Mouse (Mus musculus): ENCODE measurements around the gene Ube2n. TPM values are rescaled to one million over a fixed set of nuclear protein-coding genes. Genes with fewer than 3 reads are reported as not detected.

Gene Ube2n
- polyA plus RNA-seq, 1 experiment, result 63.5 TPM

DNA sequence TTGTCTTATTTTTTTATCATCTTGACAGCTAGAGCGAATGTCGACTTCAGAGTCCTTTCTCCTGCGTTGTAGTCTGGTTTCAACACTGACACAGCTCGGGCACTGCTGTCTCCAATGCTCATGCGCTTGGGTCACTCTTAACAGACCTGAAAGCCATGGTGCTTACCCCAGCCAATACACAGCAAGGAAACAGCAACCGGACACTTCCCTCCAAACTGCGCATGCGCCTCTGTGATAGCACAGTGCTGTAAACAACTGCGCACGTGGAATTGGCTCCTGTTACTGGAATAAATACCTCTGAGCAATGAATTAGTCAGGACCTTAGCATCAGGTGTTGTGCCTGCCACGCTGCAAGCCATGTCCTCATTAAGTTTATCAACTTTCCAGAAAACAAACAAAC lies 37.4 kb upstream of the Ube2n start:
- DNase-seq, result no peak
- WGBS, result 93% methylated on average over 11 of the region's 11 CpGs
- no peaks in the 10 kb centered on the region for H3K27me3 ChIP-seq (ENCODE audit: control insufficient read depth, insufficient read depth, low read length)
- H3K4me1 ChIP-seq (replicated peaks; ENCODE audit: control insufficient read depth, insufficient read depth, low read length), result no peaks in the 10 kb centered on the region
- TF ChIP-seq POLR2A (IDR thresholded peaks at IDR 0.05; ENCODE audit: control insufficient read depth, extremely low read depth, insufficient read depth, low read length, poor library complexity), result no peak
- no peak for TF ChIP-seq CTCF (IDR thresholded peaks at IDR 0.05; ENCODE audit: borderline replicate concordance, control insufficient read depth, extremely low read depth, insufficient read depth, low read length, poor library complexity)
- peaks cover 8% of the 10 kb centered on the region; the same call in 1 of the 2 replicates for H3K36me3 ChIP-seq (ENCODE audit: control insufficient read depth, insufficient read depth, low read length)
- no peak overlapping the region for H3K27ac ChIP-seq (ENCODE audit: control insufficient read depth, insufficient read depth, low read length)
- no peak overlapping the region for H3K4me3 ChIP-seq (ENCODE audit: control insufficient read depth, insufficient read depth, low read length)

DNA sequence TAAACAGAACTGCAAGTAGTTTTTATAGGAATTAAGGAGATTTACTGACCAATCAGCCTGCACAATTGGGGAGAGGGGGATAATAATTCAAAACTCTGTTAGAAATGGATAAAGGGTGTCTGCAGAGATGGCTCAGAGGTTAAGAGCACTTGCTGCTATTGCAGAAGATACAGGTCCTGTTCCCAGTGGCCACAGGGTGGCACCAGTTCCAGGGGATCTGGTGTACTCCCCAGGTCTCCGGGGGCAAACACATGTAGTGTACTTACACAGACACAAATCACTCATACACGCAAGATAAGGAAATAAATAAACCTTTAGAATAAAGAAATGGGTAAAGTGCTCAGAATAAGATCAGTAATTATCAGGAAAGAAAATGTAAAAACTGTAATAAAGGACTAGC lies 25.3 kb upstream of the Ube2n start:
- no peaks in the 10 kb centered on the region for H3K4me1 ChIP-seq (replicated peaks; ENCODE audit: control insufficient read depth, insufficient read depth, low read length)
- no peak overlapping the region for H3K4me3 ChIP-seq (ENCODE audit: control insufficient read depth, insufficient read depth, low read length)
- 75% methylated on average over 2 of the region's 2 CpGs for WGBS
- no peak for TF ChIP-seq POLR2A (IDR thresholded peaks at IDR 0.05; ENCODE audit: control insufficient read depth, extremely low read depth, insufficient read depth, low read length, poor library complexity)
- H3K27ac ChIP-seq (ENCODE audit: control insufficient read depth, insufficient read depth, low read length), result no peak overlapping the region
- H3K36me3 ChIP-seq (ENCODE audit: control insufficient read depth, insufficient read depth, low read length), result peaks cover 72% of the 10 kb centered on the region
- peak; percentile 12 for DNase-seq
- H3K27me3 ChIP-seq (ENCODE audit: control insufficient read depth, insufficient read depth, low read length), result no peaks in the 10 kb centered on the region

DNA sequence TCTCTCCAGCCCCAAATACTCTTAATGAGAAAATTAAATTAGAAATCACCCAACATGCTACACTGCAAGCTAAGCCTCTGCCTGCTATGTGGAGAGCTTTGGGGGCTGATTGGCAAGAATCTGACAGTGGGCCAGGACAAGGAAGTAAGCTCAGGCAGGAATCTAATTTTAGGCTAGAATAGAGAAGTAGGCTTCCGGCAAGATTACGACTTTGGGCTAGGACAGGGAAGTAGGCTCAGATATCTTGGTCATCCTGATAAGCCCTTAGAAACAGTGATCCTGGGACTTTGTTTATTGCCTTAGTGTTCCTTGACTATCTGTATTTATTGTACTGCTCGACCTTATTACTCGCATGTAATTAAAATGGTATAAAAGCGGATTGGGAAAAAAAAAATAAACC lies 20.7 kb upstream of the Ube2n start:
- TF ChIP-seq CTCF (IDR thresholded peaks at IDR 0.05; ENCODE audit: borderline replicate concordance, control insufficient read depth, extremely low read depth, insufficient read depth, low read length, poor library complexity), result no peak
- no peak for TF ChIP-seq POLR2A (IDR thresholded peaks at IDR 0.05; ENCODE audit: control insufficient read depth, extremely low read depth, insufficient read depth, low read length, poor library complexity)
- WGBS, result 97% methylated on average over 5 of the region's 5 CpGs

DNA sequence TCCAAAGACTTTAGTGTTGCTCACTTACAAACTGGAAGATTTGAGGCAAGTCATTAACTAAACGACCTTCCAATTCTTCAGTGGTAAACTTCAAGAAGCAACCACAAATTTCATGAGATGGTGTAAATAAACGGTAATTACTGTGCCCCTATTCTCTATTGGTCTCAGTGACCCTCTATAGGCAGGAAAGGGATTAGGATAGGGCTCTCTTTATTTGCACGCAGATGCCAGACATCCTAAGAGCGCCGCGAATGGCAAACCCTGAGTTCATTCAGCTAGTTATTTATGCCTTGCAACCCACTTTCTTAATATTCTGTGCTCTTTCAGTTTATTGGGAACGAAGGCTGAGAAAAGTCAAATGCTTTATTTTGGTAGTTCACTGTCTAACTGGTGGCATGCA lies 13.9 kb upstream of the Ube2n start:
- WGBS, result under 1% methylated on average over 7 of the region's 7 CpGs
- H3K36me3 ChIP-seq (ENCODE audit: control insufficient read depth, insufficient read depth, low read length), result no peaks in the 10 kb centered on the region
- H3K4me3 ChIP-seq (ENCODE audit: control insufficient read depth, insufficient read depth, low read length), result peak overlapping the region; percentile 94; the same call in 1 of the 2 replicates
- H3K27me3 ChIP-seq (ENCODE audit: control insufficient read depth, insufficient read depth, low read length), result no peaks in the 10 kb centered on the region
- H3K27ac ChIP-seq (ENCODE audit: control insufficient read depth, insufficient read depth, low read length), result no peak overlapping the region
- no peak for DNase-seq
- H3K4me1 ChIP-seq (replicated peaks; ENCODE audit: control insufficient read depth, insufficient read depth, low read length), result peaks cover 2% of the 10 kb centered on the region; the same call in 1 of the 2 replicates
- TF ChIP-seq POLR2A (IDR thresholded peaks at IDR 0.05; ENCODE audit: control insufficient read depth, extremely low read depth, insufficient read depth, low read length, poor library complexity), result no peak
- no peak for TF ChIP-seq CTCF (IDR thresholded peaks at IDR 0.05; ENCODE audit: borderline replicate concordance, control insufficient read depth, extremely low read depth, insufficient read depth, low read length, poor library complexity)

More for the DNA sequence above, 20.7 kb upstream of the Ube2n start:
- H3K27me3 ChIP-seq (ENCODE audit: control insufficient read depth, insufficient read depth, low read length), result no peaks in the 10 kb centered on the region
- DNase-seq, result no peak
- H3K4me1 ChIP-seq (replicated peaks; ENCODE audit: control insufficient read depth, insufficient read depth, low read length), result no peaks in the 10 kb centered on the region
- no peak overlapping the region for H3K4me3 ChIP-seq (ENCODE audit: control insufficient read depth, insufficient read depth, low read length)
- peaks cover 45% of the 10 kb centered on the region for H3K36me3 ChIP-seq (ENCODE audit: control insufficient read depth, insufficient read depth, low read length)
- no peak overlapping the region for H3K27ac ChIP-seq (ENCODE audit: control insufficient read depth, insufficient read depth, low read length)

DNA sequence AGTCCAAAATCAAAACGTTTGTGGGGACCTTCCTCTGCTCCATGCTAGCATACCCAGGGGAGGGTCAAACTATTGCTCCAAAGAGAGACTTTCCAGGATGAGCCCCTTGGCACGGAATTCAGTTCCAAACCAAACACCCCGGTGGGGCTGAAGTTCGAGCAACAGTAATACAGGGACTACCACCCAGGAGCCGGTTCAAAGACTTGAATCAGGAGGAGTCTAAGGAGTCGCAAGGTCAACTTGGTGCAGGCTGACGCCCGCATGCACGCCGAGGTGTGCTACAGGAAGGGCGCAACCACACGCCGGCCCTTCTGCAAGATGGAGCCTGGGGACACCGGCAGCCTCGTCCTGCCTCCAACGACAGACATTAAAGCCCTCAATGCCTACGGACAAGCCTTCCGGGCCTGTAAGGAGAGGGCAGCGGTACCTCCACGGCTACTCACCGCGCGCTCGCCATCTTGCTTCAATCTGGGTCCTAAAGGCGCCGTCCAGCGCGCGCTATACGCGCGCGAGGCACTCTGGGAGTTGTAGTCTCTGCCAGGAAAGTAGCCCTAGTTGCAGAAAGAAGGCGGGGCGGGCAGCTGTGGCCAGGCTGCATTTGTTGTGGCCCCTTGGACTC lies 13.4 kb upstream of the Ube2n start, which contains the start of gene Mrpl42:
Mrpl42 (minus strand) TSS at position 478 of the 619 bp plus-strand sequence.
- DNase-seq, result peak; percentile 81
- TF ChIP-seq POLR2A (IDR thresholded peaks at IDR 0.05; ENCODE audit: control insufficient read depth, extremely low read depth, insufficient read depth, low read length, poor library complexity) (peak; percentile 66; the same call in 1 of the 2 replicates), CTCF (IDR thresholded peaks at IDR 0.05; ENCODE audit: borderline replicate concordance, control insufficient read depth, extremely low read depth, insufficient read depth, low read length, poor library complexity) (0 out of 2 replicates have a peak, but pooled peaks have one; percentile 60)
- no peaks in the 10 kb centered on the region for H3K36me3 ChIP-seq (ENCODE audit: control insufficient read depth, insufficient read depth, low read length)
- peak within 1 kb of the TSS; percentile 26; the same call in 1 of the 2 replicates for H3K27ac ChIP-seq (ENCODE audit: control insufficient read depth, insufficient read depth, low read length)
- no peaks in the 10 kb centered on the region for H3K27me3 ChIP-seq (ENCODE audit: control insufficient read depth, insufficient read depth, low read length)
- H3K4me1 ChIP-seq (replicated peaks; ENCODE audit: control insufficient read depth, insufficient read depth, low read length), result peaks cover 2% of the 10 kb centered on the region; the same call in 1 of the 2 replicates
- WGBS, result under 1% methylated on average over 35 of the region's 35 CpGs
- peak within 1 kb of the TSS; percentile 94 for H3K4me3 ChIP-seq (ENCODE audit: control insufficient read depth, insufficient read depth, low read length)

DNA sequence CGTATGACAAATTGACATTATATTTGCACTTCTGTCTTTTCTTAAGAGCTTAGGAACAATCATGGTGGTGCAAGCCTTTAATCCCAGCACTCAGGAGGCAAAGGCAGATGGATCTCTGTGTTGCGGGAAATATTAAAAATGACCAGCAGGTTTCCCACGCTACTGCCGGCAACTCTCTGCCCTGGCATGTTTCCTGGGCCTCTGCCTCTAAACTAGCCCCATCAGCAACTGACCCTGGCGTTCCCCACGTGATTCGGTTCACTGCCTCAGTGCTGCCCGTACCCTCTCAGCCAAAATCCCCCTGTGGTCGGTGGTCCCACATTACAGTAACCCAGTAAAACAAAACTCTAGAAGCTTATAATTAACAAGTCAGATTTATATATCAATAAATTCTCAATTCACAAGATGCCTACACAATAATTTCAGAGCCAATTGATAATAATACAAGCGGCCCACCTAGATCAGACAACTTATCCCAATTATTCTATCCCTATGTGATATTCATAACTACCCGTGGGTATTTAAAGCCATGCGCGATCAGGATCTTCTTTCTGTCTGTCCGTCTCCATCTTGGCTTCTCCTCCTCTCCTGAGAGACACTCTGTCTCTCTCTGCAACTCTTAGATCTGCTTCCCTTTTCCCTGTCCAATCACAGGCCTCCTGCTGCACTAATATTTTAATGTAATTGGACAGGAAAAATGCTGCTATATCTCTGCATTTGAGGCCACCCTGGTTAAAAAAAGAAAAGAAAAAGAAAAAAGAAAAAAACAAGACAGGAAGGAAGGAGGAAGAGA lies 11.3 kb upstream of the Ube2n start:
- 96% methylated on average over 14 of the region's 14 CpGs for WGBS
- H3K4me3 ChIP-seq (ENCODE audit: control insufficient read depth, insufficient read depth, low read length), result no peak overlapping the region
- DNase-seq, result no peak
- no peaks in the 10 kb centered on the region for H3K36me3 ChIP-seq (ENCODE audit: control insufficient read depth, insufficient read depth, low read length)
- no peak overlapping the region for H3K27ac ChIP-seq (ENCODE audit: control insufficient read depth, insufficient read depth, low read length)
- no peaks in the 10 kb centered on the region for H3K27me3 ChIP-seq (ENCODE audit: control insufficient read depth, insufficient read depth, low read length)
- TF ChIP-seq POLR2A (IDR thresholded peaks at IDR 0.05; ENCODE audit: control insufficient read depth, extremely low read depth, insufficient read depth, low read length, poor library complexity) (no peak), CTCF (IDR thresholded peaks at IDR 0.05; ENCODE audit: borderline replicate concordance, control insufficient read depth, extremely low read depth, insufficient read depth, low read length, poor library complexity) (no peak)
- H3K4me1 ChIP-seq (replicated peaks; ENCODE audit: control insufficient read depth, insufficient read depth, low read length), result peaks cover 2% of the 10 kb centered on the region; the same call in 1 of the 2 replicates
